Comparison of ENCODE assay signal across 36 mouse cellular contexts in the genomic region with DNA sequence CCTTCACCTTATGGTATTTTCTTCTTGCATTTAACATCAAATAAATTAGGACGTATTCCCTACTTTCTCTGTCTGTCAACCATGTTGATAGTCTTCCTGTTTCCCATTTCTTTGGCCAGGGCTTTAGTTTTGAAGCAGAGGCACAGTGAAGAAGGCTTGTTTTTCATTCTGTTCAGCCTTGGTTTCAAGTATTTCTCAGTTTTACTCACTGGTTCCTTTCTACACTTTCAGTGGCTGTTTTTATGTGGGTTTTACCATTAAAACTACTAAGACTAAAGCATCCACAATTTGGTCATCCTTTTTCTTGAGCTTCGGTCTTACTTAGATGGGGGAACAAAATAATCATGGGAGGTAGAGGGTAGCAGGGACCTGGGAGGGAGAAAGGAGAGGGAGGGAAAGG. TPM values are rescaled to one million over a fixed set of nuclear protein-coding genes. Genes with fewer than 3 reads are reported as not detected.
"Had no signal": no experiment of that assay in that cellular context is flagged by ENCODE, and none has a peak within 500 bp of the region (broad histone marks: within the 10 kb centered on the region; RNA-seq: fewer than 3 reads in every experiment).

No protein-coding gene starts in this region.

- H3K4me1 ChIP-seq: embryonic facial prominence, embryonic 10.5 days; embryonic facial prominence, embryonic 12.5 days; embryonic facial prominence, embryonic 13.5 days; embryonic facial prominence, embryonic 15.5 days; forebrain, embryonic 10.5 days; forebrain, embryonic 12.5 days; forebrain, embryonic 13.5 days; forebrain, embryonic 15.5 days had no signal

- H3K27me3 ChIP-seq: embryonic facial prominence, embryonic 12.5 days; embryonic facial prominence, embryonic 13.5 days; embryonic facial prominence, embryonic 15.5 days; forebrain, embryonic 12.5 days; forebrain, embryonic 13.5 days; forebrain, embryonic 15.5 days had no signal

- H3K27ac ChIP-seq: embryonic facial prominence, embryonic 10.5 days; embryonic facial prominence, embryonic 12.5 days; embryonic facial prominence, embryonic 13.5 days; embryonic facial prominence, embryonic 15.5 days; forebrain, embryonic 10.5 days; forebrain, embryonic 12.5 days; forebrain, embryonic 13.5 days; forebrain, embryonic 15.5 days; gastrocnemius, adult 2 months; heart, adult 2 months had no signal

- H3K4me3 ChIP-seq: embryonic facial prominence, embryonic 10.5 days; embryonic facial prominence, embryonic 12.5 days; embryonic facial prominence, embryonic 13.5 days; embryonic facial prominence, embryonic 15.5 days; erythroblast, embryonic 14.5 days; forebrain, embryonic 10.5 days; forebrain, embryonic 12.5 days; forebrain, embryonic 13.5 days; forebrain, embryonic 15.5 days; gastrocnemius, adult 2 months; heart, adult 2 months had no signal

- ATAC-seq: forebrain, embryonic 13.5 days; forebrain, embryonic 14.5 days; forebrain, embryonic 15.5 days; forebrain, embryonic 16.5 days; forebrain, postnatal 0 days had no signal

- H3K36me3 ChIP-seq: embryonic facial prominence, embryonic 10.5 days; embryonic facial prominence, embryonic 12.5 days; embryonic facial prominence, embryonic 13.5 days; embryonic facial prominence, embryonic 15.5 days; forebrain, embryonic 10.5 days; forebrain, embryonic 12.5 days; forebrain, embryonic 15.5 days had no signal

- H3K4me2 ChIP-seq: embryonic facial prominence, embryonic 12.5 days; embryonic facial prominence, embryonic 13.5 days; embryonic facial prominence, embryonic 15.5 days; forebrain, embryonic 12.5 days; forebrain, embryonic 13.5 days; forebrain, embryonic 15.5 days had no signal

- DNase-seq: cerebellum, adult 8-10 months; cerebellum, adult 9-10 months; cerebellum, adult 9-11 months; cerebellum, postnatal 10 days; cerebellum, postnatal 14 days; cerebellum, postnatal 25 days; cerebellum, postnatal 36 days; embryo, embryonic 11 days; forebrain, postnatal 0 days; gastrocnemius, adult 2 months; gastrocnemius, postnatal 10 days; gastrocnemius, postnatal 14 days; gastrocnemius, postnatal 25 days; gastrocnemius, postnatal 36 days; heart, adult 11 months; heart, adult 18-20 months; heart, adult 2 months had no signal

- H3K9me3 ChIP-seq: embryonic facial prominence, embryonic 10.5 days; embryonic facial prominence, embryonic 12.5 days; embryonic facial prominence, embryonic 13.5 days; embryonic facial prominence, embryonic 15.5 days; forebrain, embryonic 10.5 days; forebrain, embryonic 12.5 days; forebrain, embryonic 13.5 days; forebrain, embryonic 15.5 days had no signal

- H3K9ac ChIP-seq: embryonic facial prominence, embryonic 12.5 days; embryonic facial prominence, embryonic 13.5 days; embryonic facial prominence, embryonic 15.5 days; forebrain, embryonic 12.5 days; forebrain, embryonic 13.5 days; forebrain, embryonic 15.5 days; forebrain, postnatal 0 days had no signal

RNA-seq across cellular contexts. Expression of a gene that starts 6.7 kb away (rescaled TPM):
- total RNA-seq: gastrocnemius, adult 18-20 months had no signal
- polyA plus RNA-seq: embryonic facial prominence, embryonic 11.5 days; erythroblast, embryonic 14.5 days; forebrain, embryonic 10.5 days; forebrain, embryonic 12.5 days; forebrain, embryonic 13.5 days had no signal

RNA-seq across cellular contexts. Expression of a gene that starts 25.0 kb away (rescaled TPM):
- total RNA-seq: gastrocnemius, adult 18-20 months; gastrocnemius, adult 2 months; gastrocnemius, adult 8-10 months; gastrocnemius, postnatal 10 days; gastrocnemius, postnatal 14 days; gastrocnemius, postnatal 36 days; gastrocnemius, postnatal 4 days; granulocyte monocyte progenitor cell, adult 5-6 weeks had no signal
- polyA plus RNA-seq: embryonic facial prominence, embryonic 10.5 days; embryonic facial prominence, embryonic 11.5 days; embryonic facial prominence, embryonic 12.5 days; embryonic facial prominence, embryonic 13.5 days; erythroblast, embryonic 14.5 days; forebrain, embryonic 10.5 days; forebrain, embryonic 11.5 days; forebrain, embryonic 12.5 days; forebrain, embryonic 13.5 days; forebrain, embryonic 14.5 days; forebrain, embryonic 15.5 days; forebrain, embryonic 16.5 days had no signal

RNA-seq across cellular contexts. Expression of a gene that starts 49.4 kb away (rescaled TPM):
- total RNA-seq: forebrain, postnatal 0 days; gastrocnemius, postnatal 10 days; granulocyte monocyte progenitor cell, adult 5-6 weeks had no signal
- polyA plus RNA-seq: cortical plate, adult 2 months; embryonic facial prominence, embryonic 12.5 days; embryonic facial prominence, embryonic 13.5 days; embryonic facial prominence, embryonic 14.5 days; forebrain, embryonic 10.5 days; forebrain, embryonic 11.5 days; forebrain, embryonic 12.5 days; forebrain, embryonic 13.5 days; forebrain, embryonic 14.5 days; forebrain, embryonic 15.5 days had no signal
